Mouse (Mus musculus) ES-Bruce4 (cell line): Measurements from ENCODE around the gene Ece1.

Source experiments
- CTCF ChIP-seq: IDR thresholded peaks from one replicate; pipeline ENCODE4 v1.8.1; 2011; ENCODE audit warnings: low read depth, low read length
- EP300 ChIP-seq: IDR thresholded peaks from 2 replicates; pipeline ENCODE4 v1.6.1; 2011; ENCODE audit warnings: low read depth, low read length; ENCODE audit not compliant: insufficient read depth
- POLR2A ChIP-seq: IDR thresholded peaks from one replicate; pipeline ENCODE4 v1.8.1; 2011; ENCODE audit warnings: low read length; ENCODE audit not compliant: insufficient read depth

- no peak for TF ChIP-seq CTCF
- no peak for TF ChIP-seq POLR2A
- TF ChIP-seq EP300: no peak
Measured at GRCm38 (mm10) chr4:137855741-137856341, 6.2 kb upstream of the Ece1 start.
